ENCODE assay signal across 13 mouse cellular contexts in genomic region chr6:34720447-34720846, GRCm38 (mm10). TPM values are rescaled to one million over a fixed set of nuclear protein-coding genes. Genes with fewer than 3 reads are reported as not detected.
A peak's percentile ranks its signal among the peaks of the same experiment; 100 is the strongest.
DNase-seq lines count a peak whose midpoint lies in the region; ATAC-seq and TF ChIP-seq lines count a peak whose summit lies in the region.
"Had no signal": no experiment of that assay in that cellular context is flagged by ENCODE, and none has a peak within 500 bp of the region (broad histone marks: within the 10 kb centered on the region; RNA-seq: fewer than 3 reads in every experiment).

No protein-coding gene starts in this region.

- H3K36me3 ChIP-seq in kidney, embryonic 14.5 days (ENCODE audit: control insufficient read depth, insufficient read depth, low read length) = no peaks in the 10 kb centered on the region
- peaks cover 5% of the 10 kb centered on the region; the same call in 1 of the 2 replicates for H3K36me3 ChIP-seq in heart, postnatal 0 days (replicated peaks; ENCODE audit: control insufficient read depth, insufficient read depth, low read length)
- H3K36me3 ChIP-seq in midbrain, embryonic 11.5 days (ENCODE audit: control insufficient read depth, insufficient read depth, low read length) = no peaks in the 10 kb centered on the region
- H3K36me3 ChIP-seq: liver, embryonic 15.5 days; midbrain, embryonic 15.5 days had no signal

- peaks cover 40% of the 10 kb centered on the region for H3K4me1 ChIP-seq in kidney, embryonic 14.5 days (ENCODE audit: control insufficient read depth, insufficient read depth, low read length)
- H3K4me1 ChIP-seq in heart, postnatal 0 days (ENCODE audit: control insufficient read depth, insufficient read depth) = peaks cover 66% of the 10 kb centered on the region
- H3K4me1 ChIP-seq in midbrain, embryonic 11.5 days (ENCODE audit: control insufficient read depth, insufficient read depth, low read length) = no peaks in the 10 kb centered on the region; the same call in 1 of the 2 replicates
- H3K4me1 ChIP-seq: midbrain, embryonic 15.5 days had no signal

- WGBS in kidney, embryonic 14.5 days = 34% methylated on average over 4 of the region's 4 CpGs
- WGBS in heart, postnatal 0 days = 45% methylated on average over 4 of the region's 4 CpGs
- 80% methylated on average over 4 of the region's 4 CpGs for WGBS in midbrain, embryonic 11.5 days

- no peak overlapping the region for H3K4me3 ChIP-seq in kidney, embryonic 14.5 days (ENCODE audit: low read length)
- no peak overlapping the region for H3K4me3 ChIP-seq in heart, postnatal 0 days (ENCODE audit: low read depth, low read length)
- no peak overlapping the region for H3K4me3 ChIP-seq in midbrain, embryonic 11.5 days (ENCODE audit: low read depth, low read length)
- H3K4me3 ChIP-seq: liver, embryonic 15.5 days; midbrain, embryonic 15.5 days had no signal

- H3K9ac ChIP-seq in kidney, embryonic 14.5 days (ENCODE audit: low read depth, low read length) = no peak overlapping the region
- no peak overlapping the region for H3K9ac ChIP-seq in heart, postnatal 0 days (replicated peaks; ENCODE audit: low read depth, low read length)
- H3K9ac ChIP-seq in midbrain, embryonic 11.5 days (ENCODE audit: low read length) = no peak overlapping the region
- H3K9ac ChIP-seq: liver, embryonic 15.5 days; midbrain, embryonic 15.5 days had no signal

- DNase-seq in kidney, adult 9 months = peak; percentile 22
- DNase-seq in brain, adult 2 months (ENCODE audit: low read depth, low spot score) = peak; percentile 53
- peak; percentile 20 for DNase-seq in heart, postnatal 0 days (ENCODE audit: low spot score)
- peak; percentile 53 for DNase-seq in lung, postnatal 25 days (ENCODE audit: low spot score)
- no peak for DNase-seq in midbrain, embryonic 11.5 days (ENCODE audit: low spot score, missing footprints)
- no peak for DNase-seq in thymus, postnatal 10 days (ENCODE audit: low spot score in 2 of 2)
- DNase-seq: cerebellum, adult 11-12 months; thymus, postnatal 36 days had no signal

- H3K27me3 ChIP-seq in kidney, embryonic 14.5 days (ENCODE audit: control insufficient read depth, insufficient read depth, low read length) = no peaks in the 10 kb centered on the region
- no peaks in the 10 kb centered on the region for H3K27me3 ChIP-seq in heart, postnatal 0 days (ENCODE audit: control insufficient read depth, insufficient read depth, low read length)
- no peaks in the 10 kb centered on the region for H3K27me3 ChIP-seq in midbrain, embryonic 11.5 days (ENCODE audit: control insufficient read depth, insufficient read depth, low read length)
- H3K27me3 ChIP-seq: liver, embryonic 15.5 days; midbrain, embryonic 15.5 days; Patski had no signal

- peaks cover 6% of the 10 kb centered on the region; the same call in 1 of the 2 replicates for H3K9me3 ChIP-seq in kidney, embryonic 14.5 days (ENCODE audit: control insufficient read depth, low read length)
- 0 out of 2 replicates have a peak, but pooled peaks cover 3% of the 10 kb centered on the region for H3K9me3 ChIP-seq in heart, postnatal 0 days (replicated peaks; ENCODE audit: control insufficient read depth, low read length)
- H3K9me3 ChIP-seq in midbrain, embryonic 11.5 days (ENCODE audit: control insufficient read depth, low read length) = no peaks in the 10 kb centered on the region; the same call in 1 of the 2 replicates
- H3K9me3 ChIP-seq: liver, embryonic 15.5 days; midbrain, embryonic 15.5 days had no signal

- ATAC-seq in kidney, embryonic 14.5 days (ENCODE audit: low FRiP score, low TSS enrichment) = no peak
- no peak for ATAC-seq in heart, postnatal 0 days (ENCODE audit: insufficient read depth, low read depth)
- ATAC-seq in midbrain, embryonic 11.5 days (ENCODE audit: low FRiP score) = no peak
- ATAC-seq: CD4-positive, CD25-positive, alpha-beta regulatory T cell, adult 4 months; midbrain, embryonic 15.5 days; Patski had no signal

- TF ChIP-seq CTCF in heart, postnatal 0 days (IDR thresholded peaks at IDR 0.05; ENCODE audit: low read depth) = no peak

- no peak for TF ChIP-seq EP300 in heart, postnatal 0 days (IDR thresholded peaks at IDR 0.05; ENCODE audit: low read depth)

- H3K27ac ChIP-seq in kidney, embryonic 14.5 days (ENCODE audit: low read depth, low read length) = no peak overlapping the region; the same call in 1 of the 2 replicates
- peak overlapping the region; percentile 54; the same call in 1 of the 2 replicates for H3K27ac ChIP-seq in heart, postnatal 0 days (ENCODE audit: low read depth)
- H3K27ac ChIP-seq in midbrain, embryonic 11.5 days (ENCODE audit: low read depth, low read length) = no peak overlapping the region
- H3K27ac ChIP-seq: liver, embryonic 15.5 days; midbrain, embryonic 15.5 days had no signal

- H3K4me2 ChIP-seq in kidney, embryonic 14.5 days (replicated peaks; ENCODE audit: low read depth, low read length) = no peak overlapping the region
- no peak overlapping the region for H3K4me2 ChIP-seq in heart, postnatal 0 days (ENCODE audit: low read depth, low read length)
- H3K4me2 ChIP-seq in midbrain, embryonic 11.5 days = no peak overlapping the region
- H3K4me2 ChIP-seq: liver, embryonic 15.5 days; midbrain, embryonic 15.5 days had no signal

RNA-seq across cellular contexts. Expression of gene Agbl3, which starts 59.8 kb away (rescaled TPM):
- polyA plus RNA-seq in kidney, embryonic 14.5 days (2014; fragmentation: Nextera tagmentation; extraction: Ambion mirVana) = 6.2 and 10.7 TPM in 2 replicates
- total RNA-seq in heart, postnatal 0 days (2014; rRNA removed; ENCODE audit: low replicate concordance) = 3.6 and 17.1 TPM in 2 replicates
- polyA plus RNA-seq in heart, postnatal 0 days (2015; fragmentation: Nextera tagmentation; extraction: Ambion mirVana) = 7.9 and 8.0 TPM in 2 replicates
- polyA plus RNA-seq in midbrain, embryonic 11.5 days (2014; fragmentation: Nextera tagmentation; extraction: Ambion mirVana) = 5.7 and 6.1 TPM in 2 replicates

Comparison
In these comparisons a context has a peak if more than half of its experiments do, and no peak if none do; other contexts are left out.
1. DNase-seq: peak in kidney, adult 9 months (single experiment), brain, adult 2 months (single experiment), heart, postnatal 0 days (single experiment) and lung, postnatal 25 days (single experiment); none in midbrain, embryonic 11.5 days (single experiment) and thymus, postnatal 10 days (0 of 2).